Mouse (Mus musculus): ENCODE results near the gene Map3k21.
A peak's percentile ranks its signal among the peaks of the same experiment; 100 is the strongest.

The Map3k21 gene

GRCm38 (mm10) chr8:125914386-125914785, 4.1 kb downstream of the Map3k21 start:
- no peak for DNase-seq (ENCODE audit: low spot score in 2 of 2)

GRCm38 (mm10) chr8:125917013-125917412, 6.8 kb downstream of the Map3k21 start:
- no peak for DNase-seq (ENCODE audit: low spot score in 2 of 2)

- no peak for DNase-seq (ENCODE audit: low spot score in 2 of 2)
Measured at GRCm38 (mm10) chr8:125918719-125919118, 8.5 kb downstream of the Map3k21 start.

GRCm38 (mm10) chr8:125919560-125919959, 9.3 kb downstream of the Map3k21 start:
- DNase-seq (ENCODE audit: low spot score in 2 of 2) = no peak

GRCm38 (mm10) chr8:125920281-125920680, 10.0 kb downstream of the Map3k21 start:
- DNase-seq (ENCODE audit: low spot score in 2 of 2) = no peak

- DNase-seq (ENCODE audit: low spot score in 2 of 2) = no peak
Measured at GRCm38 (mm10) chr8:125920761-125921160, 10.5 kb downstream of the Map3k21 start.

- no peak for DNase-seq (ENCODE audit: low spot score in 2 of 2)
Measured at GRCm38 (mm10) chr8:125922333-125922732, 12.1 kb downstream of the Map3k21 start.

GRCm38 (mm10) chr8:125926636-125927035, 16.4 kb downstream of the Map3k21 start:
- no peak for DNase-seq (ENCODE audit: low spot score in 2 of 2)

GRCm38 (mm10) chr8:125930276-125931046, 20.2 kb downstream of the Map3k21 start:
- no peak for DNase-seq (ENCODE audit: low spot score in 2 of 2)

GRCm38 (mm10) chr8:125931822-125932221, 21.6 kb downstream of the Map3k21 start:
- no peak for DNase-seq (ENCODE audit: low spot score in 2 of 2)

- peak in 1 of 2 experiments; percentile 4 for DNase-seq (ENCODE audit: low spot score in 2 of 2)
Measured at GRCm38 (mm10) chr8:125935649-125936048, 25.4 kb downstream of the Map3k21 start.

- no peak for DNase-seq (ENCODE audit: low spot score in 2 of 2)
Measured at GRCm38 (mm10) chr8:125944511-125944910, 34.3 kb downstream of the Map3k21 start.

- no peak for DNase-seq (ENCODE audit: low spot score in 2 of 2)
Measured at GRCm38 (mm10) chr8:125948696-125949308, 38.6 kb downstream of the Map3k21 start.

GRCm38 (mm10) chr8:125950007-125950940, 40.0 kb downstream of the Map3k21 start:
- DNase-seq (ENCODE audit: low spot score in 2 of 2) = peak; percentile 57 to 72

GRCm38 (mm10) chr8:125955671-125956070, 45.4 kb downstream of the Map3k21 start:
- DNase-seq (ENCODE audit: low spot score in 2 of 2) = no peak

- no peak for DNase-seq (ENCODE audit: low spot score in 2 of 2)
Measured at GRCm38 (mm10) chr8:125956796-125957195, 46.5 kb downstream of the Map3k21 start.

- no peak for DNase-seq (ENCODE audit: low spot score in 2 of 2)
Measured at GRCm38 (mm10) chr8:125957226-125957993, 47.2 kb downstream of the Map3k21 start.

- no peak for DNase-seq (ENCODE audit: low spot score in 2 of 2)
Measured at GRCm38 (mm10) chr8:125957994-125958368, 47.7 kb downstream of the Map3k21 start.

- no peak for DNase-seq (ENCODE audit: low spot score in 2 of 2)
Measured at GRCm38 (mm10) chr8:125959363-125959771, 49.1 kb downstream of the Map3k21 start.

GRCm38 (mm10) chr8:125960037-125960436, 49.8 kb downstream of the Map3k21 start:
- DNase-seq (ENCODE audit: low spot score in 2 of 2) = no peak

- no peak for DNase-seq (ENCODE audit: low spot score in 2 of 2)
Measured at GRCm38 (mm10) chr8:125961790-125962189, 51.5 kb downstream of the Map3k21 start.
